Mouse (Mus musculus): ENCODE measurements around the gene Otop2.

GRCm38 (mm10) chr11:115277604-115277975 lies 29.4 kb upstream of the Otop2 start:
- no peak for TF ChIP-seq CTCF (IDR thresholded peaks at IDR 0.05; ENCODE audit: low read depth)
- TF ChIP-seq EP300 (IDR thresholded peaks at IDR 0.05; ENCODE audit: low read depth): no peak

All from heart, postnatal 0 days (tissue).